Mouse (Mus musculus): ENCODE data around the gene Tmed6.
"Not testable (repeated sequence)": the region's sequence is repeated elsewhere in the genome, so short reads cannot be mapped to it uniquely, and the experiment has no call there.

Tmed6 gene

GRCm38 (mm10) chr8:107074128-107074527 lies 8.7 kb upstream of the Tmed6 start:
- no peak for DNase-seq (ENCODE audit: low spot score in 2 of 2)

- no peak for DNase-seq (ENCODE audit: low spot score in 2 of 2)
These were observed 8.3 kb upstream of the Tmed6 start for GRCm38 (mm10) chr8:107073706-107074105.

- no peak for DNase-seq (ENCODE audit: low spot score in 2 of 2)
These were observed 2.8 kb downstream of the Tmed6 start for GRCm38 (mm10) chr8:107062613-107063012.

- no peak for DNase-seq (ENCODE audit: low spot score in 2 of 2)
These were observed 8.5 kb downstream of the Tmed6 start for GRCm38 (mm10) chr8:107056973-107057369.

GRCm38 (mm10) chr8:107056076-107056972 lies 9.1 kb downstream of the Tmed6 start, which contains the start of the genes Cog8 and Nip7:
Cog8 (minus strand) TSS chr8:107056689.
Nip7 (plus strand) TSS chr8:107056877.
- DNase-seq (ENCODE audit: low spot score in 2 of 2) = peak; percentile 81 to 93

DNA sequence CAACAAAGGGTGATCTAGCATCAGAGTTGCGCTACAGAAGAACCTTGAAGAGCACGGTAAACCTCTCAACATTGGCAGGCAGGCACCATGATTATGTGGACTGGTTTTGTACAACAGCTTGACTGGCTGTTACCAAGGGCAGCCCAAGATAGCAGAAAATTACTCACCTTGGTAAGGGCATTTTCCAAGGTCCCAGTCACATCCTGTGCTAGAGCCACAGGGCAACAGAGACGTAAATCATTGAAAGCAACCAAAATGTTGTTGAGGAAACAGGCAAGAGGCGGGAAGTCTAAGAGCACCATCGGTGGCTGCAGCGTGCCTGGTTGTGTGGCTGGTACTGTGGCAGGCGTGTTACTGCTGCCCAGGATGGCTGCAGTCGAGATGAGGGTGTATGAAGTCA lies 13.4 kb downstream of the Tmed6 start:
- no peak for DNase-seq (ENCODE audit: low spot score in 2 of 2)

DNA sequence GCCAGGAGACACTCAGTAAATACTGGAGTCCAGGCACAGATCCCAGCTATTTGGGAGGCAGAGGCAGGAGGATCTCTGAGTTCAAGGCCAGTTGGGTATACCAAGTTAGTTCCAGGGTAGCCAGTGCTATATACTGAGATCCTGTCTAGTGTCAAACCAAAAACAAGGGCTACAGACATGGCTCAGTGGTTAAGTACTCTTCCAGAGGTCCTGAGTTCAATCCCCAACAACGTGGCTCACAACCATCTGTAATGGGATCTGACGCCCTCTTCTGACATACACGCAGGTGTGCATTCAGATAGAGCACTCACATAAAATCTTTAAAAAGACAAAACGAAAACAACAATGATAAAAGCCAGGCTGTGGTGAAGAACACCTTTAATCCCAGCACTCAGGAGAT lies 16.0 kb downstream of the Tmed6 start:
- DNase-seq (ENCODE audit: low spot score in 2 of 2) = no peak

- peak; percentile 59 to 77 for DNase-seq (ENCODE audit: low spot score in 2 of 2)
These were observed 17.1 kb downstream of the Tmed6 start, which contains the start of gene Pdf for GRCm38 (mm10) chr8:107048061-107048941. Pdf (minus strand) TSS chr8:107048614.

- DNase-seq (ENCODE audit: low spot score in 2 of 2) = no peak
These were observed 18.5 kb downstream of the Tmed6 start for GRCm38 (mm10) chr8:107046976-107047375.

DNA sequence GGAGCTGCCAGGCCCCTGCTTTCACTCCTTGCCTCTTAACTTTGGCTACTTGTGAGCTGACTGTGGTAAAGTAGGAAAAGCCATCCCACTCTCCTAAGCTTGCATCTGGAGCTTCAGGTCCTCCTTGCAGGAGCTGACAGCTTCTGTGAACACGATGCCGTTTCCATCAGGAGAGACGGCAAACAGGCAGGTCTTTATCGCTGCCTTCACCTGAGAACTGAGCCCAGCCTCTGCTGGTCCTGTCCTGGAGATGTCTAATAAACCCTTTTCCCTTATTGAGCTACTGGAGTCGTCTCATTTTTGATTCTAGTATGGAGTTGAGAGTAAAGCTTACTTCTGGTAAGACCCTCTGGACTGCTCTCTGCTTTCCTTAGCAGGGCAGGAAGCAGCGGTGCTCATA lies 20.0 kb downstream of the Tmed6 start:
- DNase-seq (ENCODE audit: low spot score in 2 of 2) = no peak

GRCm38 (mm10) chr8:107040632-107041031 lies 24.8 kb downstream of the Tmed6 start:
- DNase-seq (ENCODE audit: low spot score in 2 of 2) = no peak

DNA sequence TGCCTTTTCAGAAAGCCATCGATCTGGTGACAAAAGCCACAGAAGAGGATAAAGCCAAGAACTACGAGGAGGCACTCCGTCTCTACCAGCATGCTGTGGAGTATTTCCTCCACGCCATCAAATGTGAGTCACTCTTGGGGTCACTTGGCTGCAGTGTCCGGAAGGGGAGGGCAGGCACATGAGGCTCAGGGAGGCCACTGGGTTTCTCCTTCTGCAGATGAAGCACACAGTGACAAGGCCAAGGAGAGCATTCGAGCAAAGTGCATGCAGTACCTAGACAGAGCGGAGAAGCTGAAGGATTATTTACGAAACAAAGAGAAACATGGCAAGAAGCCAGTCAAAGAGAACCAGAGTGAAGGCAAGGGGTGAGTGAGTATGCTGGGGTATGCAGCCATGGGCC lies 28.8 kb downstream of the Tmed6 start:
- no peak for DNase-seq (ENCODE audit: low spot score in 2 of 2)

GRCm38 (mm10) chr8:107035641-107036040 lies 29.8 kb downstream of the Tmed6 start:
- DNase-seq (ENCODE audit: low spot score in 2 of 2) = no peak

DNA sequence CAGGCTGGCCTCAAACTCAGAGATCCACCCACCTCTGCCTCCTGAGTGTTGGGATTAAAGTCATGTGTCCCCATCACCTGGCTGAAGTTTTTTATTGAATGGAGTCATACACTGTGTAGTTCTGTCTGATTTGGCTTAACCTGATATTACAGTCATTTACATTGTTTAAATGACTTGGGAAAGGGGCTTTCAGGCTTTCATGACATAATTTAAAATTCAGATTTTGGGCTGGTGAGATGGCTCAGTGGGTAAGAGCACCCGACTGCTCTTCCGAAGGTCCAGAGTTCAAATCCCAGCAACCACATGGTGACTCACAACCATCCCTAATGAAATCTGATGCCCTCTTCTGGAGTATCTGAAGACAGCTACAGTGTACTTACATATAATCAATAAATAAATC lies 31.8 kb downstream of the Tmed6 start:
- DNase-seq (ENCODE audit: low spot score in 2 of 2) = not testable (repeated sequence)

GRCm38 (mm10) chr8:107031577-107032090 lies 33.8 kb downstream of the Tmed6 start:
- DNase-seq (ENCODE audit: low spot score in 2 of 2) = no peak

DNA sequence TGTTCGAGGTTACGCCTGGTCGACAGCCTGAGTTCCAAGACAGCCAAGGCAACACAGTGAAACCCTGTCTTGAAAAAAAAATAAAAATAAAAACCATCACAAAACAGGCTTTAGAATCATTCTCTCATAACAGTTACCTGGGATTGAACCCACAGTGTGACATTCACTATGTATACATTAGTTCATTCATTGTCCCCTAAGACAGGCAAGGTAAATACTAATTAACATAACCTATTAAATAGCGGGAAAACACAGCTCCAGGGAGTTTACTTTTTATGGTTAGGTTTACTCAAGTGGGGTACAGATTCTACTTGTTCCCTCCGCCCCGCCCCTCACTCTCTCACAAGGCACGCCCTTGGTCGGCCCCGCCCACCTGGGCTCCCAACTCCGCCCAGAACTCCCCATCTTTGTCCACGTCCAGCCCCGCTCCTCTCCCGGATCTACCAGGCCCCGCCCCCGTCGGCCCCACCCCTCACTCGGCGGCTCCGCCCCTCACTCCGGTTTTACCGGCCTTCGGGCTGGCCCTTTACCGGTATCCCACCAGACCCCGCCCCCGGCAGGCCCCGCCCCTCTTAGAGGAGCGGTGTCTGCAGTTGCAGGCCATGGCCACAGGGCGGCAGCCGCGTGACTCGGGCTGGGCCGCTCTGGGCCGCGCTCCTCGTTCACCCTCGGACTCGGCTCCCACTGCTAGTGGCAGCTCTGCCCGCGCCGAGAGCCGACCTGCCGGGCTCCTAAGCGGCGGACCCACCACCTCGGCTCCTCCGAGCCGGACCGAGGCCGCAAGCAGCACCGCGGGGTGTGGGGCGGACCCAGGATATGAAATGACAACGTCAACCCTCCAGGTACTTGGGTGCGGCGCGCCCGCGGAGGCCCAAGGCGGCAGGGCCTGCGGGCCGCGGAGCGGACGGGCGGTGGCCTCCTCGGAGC lies 34.5 kb downstream of the Tmed6 start, which contains the start of gene Vps4a:
Gene Vps4a (plus strand): TSS at position 573 of the 927 bp plus-strand sequence.
- DNase-seq (ENCODE audit: low spot score in 2 of 2) = peak; percentile 94 to 98

DNA sequence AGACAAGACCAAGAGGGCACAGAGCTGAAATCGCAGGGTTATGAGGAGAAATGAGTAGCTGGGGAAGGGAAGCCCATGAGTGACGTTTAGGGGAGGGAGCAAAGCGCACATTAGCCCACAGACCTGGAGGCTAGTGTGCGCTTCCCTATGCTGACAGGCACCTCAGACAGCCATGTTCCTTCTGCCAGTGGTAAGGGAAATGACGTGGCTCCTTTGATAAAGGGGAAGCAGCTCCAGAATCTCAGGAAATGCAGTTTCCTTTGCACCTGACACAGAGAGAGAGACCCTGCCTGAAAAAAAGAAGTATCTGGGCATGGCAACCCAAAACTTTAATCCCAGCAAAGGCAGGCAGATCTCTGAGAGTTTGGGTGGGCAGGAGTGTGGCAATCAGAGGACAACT lies 35.4 kb downstream of the Tmed6 start:
- DNase-seq (ENCODE audit: low spot score in 2 of 2) = no peak

DNA sequence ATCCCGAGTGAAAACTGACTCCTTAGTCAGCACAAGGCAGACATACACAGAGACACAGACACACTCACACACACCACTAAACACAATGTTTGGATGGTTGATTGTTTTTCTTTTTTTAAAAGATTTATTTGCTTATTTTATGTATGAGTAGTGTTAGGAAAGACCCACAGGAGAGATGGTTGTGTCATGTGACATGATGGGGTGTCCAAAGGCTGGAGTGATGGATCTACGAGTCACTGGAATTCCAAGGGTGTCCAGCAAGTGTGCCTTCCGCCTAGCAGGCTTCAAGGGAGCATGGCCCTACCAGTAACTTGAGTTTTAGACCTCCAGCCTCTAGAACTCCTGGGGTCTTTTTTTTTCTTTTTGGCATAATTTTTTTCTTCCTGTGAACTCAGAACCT lies 36.1 kb downstream of the Tmed6 start:
- DNase-seq (ENCODE audit: low spot score in 2 of 2) = no peak

DNA sequence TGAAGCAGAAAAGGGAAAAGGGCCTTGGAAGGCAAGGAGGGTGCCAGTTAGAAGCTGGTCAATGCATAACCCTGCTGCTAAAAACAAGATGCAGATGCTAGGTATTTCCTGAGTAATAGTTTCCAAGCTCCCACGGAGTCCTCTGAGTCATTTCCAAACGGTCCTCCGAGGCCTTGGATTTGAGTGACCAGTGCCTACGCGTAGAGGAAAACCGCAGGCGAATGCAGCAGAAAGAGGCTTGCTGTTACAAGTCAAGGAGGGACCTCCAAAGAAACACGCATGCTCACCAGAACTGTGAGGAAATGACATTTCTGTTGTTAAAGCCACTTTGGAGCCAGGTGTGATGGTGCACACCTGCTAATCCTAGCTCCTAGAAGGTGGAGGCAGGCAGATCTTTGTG lies 42.0 kb downstream of the Tmed6 start:
- no peak for DNase-seq (ENCODE audit: low spot score in 2 of 2)

- no peak for DNase-seq (ENCODE audit: low spot score in 2 of 2)
These were observed 50.5 kb downstream of the Tmed6 start for GRCm38 (mm10) chr8:107014915-107015314.

DNA sequence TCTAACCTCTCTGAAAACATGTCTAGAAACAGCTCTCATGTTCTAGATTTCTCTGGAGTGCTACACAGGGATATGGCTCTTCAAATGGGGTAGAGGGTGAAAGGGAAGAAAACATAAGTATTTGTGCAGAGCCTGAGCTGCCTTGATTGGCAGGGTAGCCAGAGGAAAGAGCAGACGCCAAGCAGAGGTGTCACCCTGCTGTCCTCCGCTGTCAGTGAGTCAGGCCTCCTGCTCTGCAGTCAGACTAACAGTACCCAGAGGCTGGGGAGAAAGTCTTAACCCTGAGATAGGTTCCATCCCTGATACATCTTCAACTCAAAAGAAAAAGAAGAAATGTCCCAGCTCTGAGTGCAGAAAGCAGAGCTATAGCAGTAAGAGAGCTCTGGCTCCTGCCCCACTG lies 52.8 kb downstream of the Tmed6 start:
- DNase-seq (ENCODE audit: low spot score in 2 of 2) = no peak

All from cerebellum, postnatal 4 days (tissue).